Mouse (Mus musculus) embryonic facial prominence, embryonic 15.5 days (tissue): Measurements from ENCODE around the gene Cyb5rl. TPM values are rescaled to one million over a fixed set of nuclear protein-coding genes. Genes with fewer than 3 reads are reported as not detected.

Experiments
- ATAC-seq: fragments of 200-750 bp; cut with Nextera tagmentation; 2 replicates; pipeline ENCODE4 v1.8.0; 2017; ENCODE audit warnings: low read depth, moderate TSS enrichment; ENCODE audit not compliant: insufficient number of reproducible peaks, low FRiP score, low TSS enrichment
- H3K27ac ChIP-seq: fragments of 300-500 bp; sonication (generic); replicated peaks from 2 replicates; pipeline ENCODE4 v1.5.1; 2015; ENCODE audit warnings: mild to moderate bottlenecking, inconsistent platforms
- H3K27me3 ChIP-seq: fragments of 300-500 bp; sonication (generic); 2 replicates; pipeline ENCODE4 v1.6.1; 2015; ENCODE audit warnings: inconsistent platforms
- H3K36me3 ChIP-seq: fragments of 300-500 bp; sonication (generic); 2 replicates; pipeline ENCODE4 v1.6.1; 2015; ENCODE audit warnings: mild to moderate bottlenecking, inconsistent platforms
- H3K4me1 ChIP-seq: fragments of 300-500 bp; sonication (generic); 2 replicates; pipeline ENCODE4 v1.6.1; 2015; ENCODE audit warnings: inconsistent platforms
- H3K4me2 ChIP-seq: fragments of 300-500 bp; sonication (generic); replicated peaks from 2 replicates; pipeline ENCODE4 v1.6.1; 2015; ENCODE audit warnings: mild to moderate bottlenecking, inconsistent platforms
- H3K4me3 ChIP-seq: fragments of 300-500 bp; sonication (generic); replicated peaks from 2 replicates; pipeline ENCODE4 v1.5.1; 2015; ENCODE audit warnings: mild to moderate bottlenecking, inconsistent platforms
- H3K9ac ChIP-seq: fragments of 300-500 bp; sonication (generic); 2 replicates; pipeline ENCODE4 v1.6.1; 2015; ENCODE audit warnings: inconsistent platforms
- H3K9me3 ChIP-seq: fragments of 300-500 bp; sonication (generic); replicated peaks from 2 replicates; pipeline ENCODE4 v1.6.1; 2016; ENCODE audit warnings: inconsistent platforms
- WGBS: fragments of 180-500 bp; shearing (Covaris S2); methylation state at CpG from one replicate; pipeline ENCODE4 v1.1.7; 2015; 5-methylcytosine and 5-hydroxymethylcytosine counted together
- polyA plus RNA-seq: library from polyadenylated mRNA; unstranded; fragments of >200 nt; fragmentation: Nextera tagmentation; extraction: Ambion mirVana; gene quantifications from 2 replicates; pipeline ENCODE4 v1.2.1, GENCODE M21; 2015

Cyb5rl gene
- polyA plus RNA-seq = 7.6 and 8.2 TPM in 2 replicates

DNA sequence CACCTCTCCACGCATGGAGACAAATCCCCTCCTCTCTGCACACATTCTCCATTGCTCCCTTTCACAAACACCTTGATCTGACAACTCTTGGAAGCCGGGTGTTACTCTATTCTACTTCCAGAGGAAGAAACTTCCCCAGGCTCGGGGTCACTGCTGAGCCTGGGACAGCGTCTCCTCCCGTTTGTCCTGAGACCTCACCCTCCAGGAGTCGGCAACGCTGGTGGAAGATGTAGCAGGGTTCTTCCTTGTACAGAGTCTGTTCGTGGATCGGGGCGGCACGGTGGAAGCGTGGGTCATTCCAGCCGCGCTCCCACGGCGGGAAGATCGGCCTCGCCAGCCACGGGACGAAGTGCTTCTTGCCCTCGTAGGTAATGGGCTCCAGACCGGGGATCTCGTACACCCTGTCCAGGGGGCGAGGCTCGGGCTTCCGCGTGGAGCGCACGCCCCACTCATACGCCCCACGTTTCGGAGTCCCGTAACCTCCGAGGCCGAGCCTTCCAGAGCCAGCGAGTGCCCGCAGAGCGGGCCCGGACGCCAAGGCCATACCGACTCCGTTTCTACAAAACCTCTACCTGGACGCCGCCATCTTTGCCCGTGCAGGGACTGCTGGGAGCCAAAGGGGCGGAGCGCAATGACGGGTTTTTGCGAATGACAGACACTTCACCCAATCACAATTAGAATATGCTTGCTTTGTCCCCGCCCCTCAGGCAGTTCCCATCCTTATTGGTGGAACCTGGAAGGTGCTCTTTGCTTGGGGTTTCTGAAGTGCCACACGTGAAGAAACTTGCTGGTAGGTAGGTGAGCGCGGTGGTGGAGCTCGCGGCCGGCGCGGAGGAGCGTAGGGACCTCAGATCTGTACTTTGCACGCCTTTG is at the start of gene Cyb5rl, which contains the start of gene Mrpl37:
Gene Cyb5rl, plus strand, starts transcription at position 737 of the 873 bp plus-strand sequence.
Gene Mrpl37, minus strand, starts transcription at position 617 of the 873 bp plus-strand sequence.
- WGBS = under 1% methylated on average over 60 of the region's 60 CpGs
- peak; percentile 98 for ATAC-seq
- Histone ChIP-seq H3K4me2 (peak within 1 kb of the TSS; percentile 95), H3K36me3 (peaks cover 30% of the 10 kb centered on the region), H3K27me3 (no peaks in the 10 kb centered on the region; the same call in 1 of the 2 replicates), H3K4me1 (peaks cover 17% of the 10 kb centered on the region), H3K27ac (peak within 1 kb of the TSS; percentile 28), H3K9me3 (no peaks in the 10 kb centered on the region), H3K4me3 (peak within 1 kb of the TSS; percentile 87), H3K9ac (peak within 1 kb of the TSS; percentile 77)

DNA sequence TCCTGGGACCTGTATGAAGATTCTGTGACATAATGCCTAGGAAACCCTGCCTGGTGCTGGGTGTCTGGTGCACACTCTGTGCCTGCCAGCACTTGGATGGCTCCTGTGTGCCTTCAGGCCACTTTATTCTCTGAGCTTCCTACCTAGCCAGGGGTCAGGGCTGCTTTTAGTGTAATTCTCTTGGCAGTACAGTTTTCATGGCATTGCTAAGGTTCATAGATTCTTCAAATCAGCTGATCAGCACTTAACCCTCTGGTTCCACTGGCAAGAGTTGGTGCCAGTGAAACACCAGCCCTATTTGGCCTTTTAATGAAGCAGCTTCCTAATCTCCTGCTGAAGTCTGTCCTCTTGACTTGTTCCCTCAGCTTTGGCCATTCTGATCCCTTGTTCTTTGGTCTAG is 49.5 kb upstream of the Cyb5rl start:
- Histone ChIP-seq H3K27ac (0 out of 2 replicates have a peak overlapping the region, but pooled peaks have one; percentile 73), H3K27me3 (no peaks in the 10 kb centered on the region), H3K9ac (no peak overlapping the region), H3K4me1 (peaks cover 77% of the 10 kb centered on the region), H3K4me2 (no peak overlapping the region), H3K9me3 (no peaks in the 10 kb centered on the region), H3K4me3 (no peak overlapping the region), H3K36me3 (no peaks in the 10 kb centered on the region)
- no peak for ATAC-seq

DNA sequence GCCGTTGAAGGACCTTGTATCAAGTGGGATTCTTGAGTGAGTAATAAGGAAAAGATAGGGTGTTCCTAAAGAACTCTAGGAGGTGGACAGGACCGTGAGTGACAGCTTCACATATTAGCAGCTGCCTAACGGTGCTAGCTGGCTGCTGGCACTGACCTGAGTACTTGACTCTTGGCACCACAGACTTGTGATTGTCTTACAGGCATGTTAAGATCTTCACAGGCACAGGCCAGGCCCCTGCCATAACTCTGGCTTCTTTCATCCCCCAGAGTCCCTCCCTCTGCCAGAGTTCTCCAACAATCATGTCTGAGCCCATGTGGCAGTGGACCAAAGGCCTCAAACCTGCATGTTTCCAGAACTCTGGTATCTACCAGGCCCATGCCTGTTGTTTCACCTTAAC is 48.3 kb upstream of the Cyb5rl start:
- H3K27ac ChIP-seq = peak overlapping the region; percentile 61

DNA sequence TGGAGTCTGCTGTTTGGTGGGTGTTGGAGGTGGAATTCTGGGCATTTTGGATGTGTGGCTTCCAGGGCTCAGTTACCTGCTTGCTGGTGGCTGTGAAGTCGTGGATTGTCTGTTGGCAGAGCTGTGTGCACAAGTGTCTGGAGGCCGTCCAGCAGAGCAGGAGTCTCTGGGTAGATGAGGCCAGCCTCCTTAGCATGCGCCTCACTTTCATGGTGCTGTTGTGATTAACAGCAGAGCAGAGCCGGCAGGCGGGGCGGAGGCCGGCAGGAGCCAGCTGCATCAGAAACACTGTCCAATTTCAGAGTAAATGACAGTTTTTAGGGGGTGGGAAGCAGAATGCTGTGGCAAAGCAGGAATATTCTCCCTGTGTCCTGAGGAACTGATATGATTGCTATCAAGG is 47.8 kb upstream of the Cyb5rl start:
- WGBS = 21% methylated on average over 7 of the region's 7 CpGs
- ATAC-seq = no peak
- no peaks in the 10 kb centered on the region for H3K27me3 ChIP-seq
- peak overlapping the region; percentile 61 for H3K27ac ChIP-seq
- no peaks in the 10 kb centered on the region for H3K9me3 ChIP-seq
- H3K4me2 ChIP-seq = no peak overlapping the region
- H3K4me1 ChIP-seq = peaks cover 60% of the 10 kb centered on the region
- H3K4me3 ChIP-seq = no peak overlapping the region
- H3K9ac ChIP-seq = no peak overlapping the region
- H3K36me3 ChIP-seq = no peaks in the 10 kb centered on the region

More for the DNA sequence above, 48.3 kb upstream of the Cyb5rl start:
- no peaks in the 10 kb centered on the region for H3K27me3 ChIP-seq
- H3K4me2 ChIP-seq = no peak overlapping the region
- no peaks in the 10 kb centered on the region for H3K9me3 ChIP-seq
- no peak overlapping the region for H3K9ac ChIP-seq
- WGBS = 59% methylated on average over 3 of the region's 3 CpGs
- H3K36me3 ChIP-seq = no peaks in the 10 kb centered on the region
- no peak for ATAC-seq
- no peak overlapping the region for H3K4me3 ChIP-seq
- H3K4me1 ChIP-seq = peaks cover 65% of the 10 kb centered on the region

DNA sequence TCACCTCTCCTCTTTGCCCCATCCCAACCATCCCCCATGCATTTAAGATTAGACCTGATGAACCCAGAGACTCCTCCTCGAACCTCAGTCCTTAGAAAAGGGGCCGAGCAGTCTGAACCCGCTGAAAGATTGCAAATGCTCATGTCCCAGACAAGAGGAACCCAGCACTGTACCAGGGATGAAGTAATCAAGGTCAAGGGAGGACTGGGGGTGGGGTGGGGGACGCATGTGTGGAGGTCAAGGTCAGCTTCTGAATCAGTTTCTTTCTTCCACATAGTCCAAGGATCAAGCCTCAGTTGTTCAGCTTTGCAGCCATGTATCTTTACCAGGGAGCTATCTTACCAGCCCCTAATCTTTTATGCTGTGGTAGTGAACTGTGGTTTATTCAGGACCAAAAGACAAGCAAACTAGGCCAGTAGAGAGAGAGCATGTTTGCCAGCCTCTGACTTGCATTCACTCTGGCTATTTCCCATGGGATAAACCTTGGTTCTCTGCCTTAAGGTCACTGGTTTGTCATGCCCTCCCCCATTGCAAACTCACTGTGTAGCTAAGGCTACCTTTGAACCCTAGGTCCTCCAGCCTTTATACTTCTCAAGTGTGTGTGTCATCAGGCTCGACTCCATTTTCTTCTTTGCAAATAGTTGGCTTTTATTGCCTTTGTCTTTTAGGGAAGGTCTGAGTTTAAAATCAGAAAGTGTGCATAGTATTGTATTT is 46.3 kb upstream of the Cyb5rl start:
- Histone ChIP-seq H3K27ac (no peak overlapping the region), H3K9me3 (no peaks in the 10 kb centered on the region), H3K9ac (no peak overlapping the region), H3K36me3 (peaks cover 3% of the 10 kb centered on the region; the same call in 1 of the 2 replicates), H3K4me3 (no peak overlapping the region), H3K4me1 (peaks cover 48% of the 10 kb centered on the region), H3K4me2 (no peak overlapping the region), H3K27me3 (no peaks in the 10 kb centered on the region)
- ATAC-seq = no peak
- 68% methylated on average over 5 of the region's 5 CpGs for WGBS

DNA sequence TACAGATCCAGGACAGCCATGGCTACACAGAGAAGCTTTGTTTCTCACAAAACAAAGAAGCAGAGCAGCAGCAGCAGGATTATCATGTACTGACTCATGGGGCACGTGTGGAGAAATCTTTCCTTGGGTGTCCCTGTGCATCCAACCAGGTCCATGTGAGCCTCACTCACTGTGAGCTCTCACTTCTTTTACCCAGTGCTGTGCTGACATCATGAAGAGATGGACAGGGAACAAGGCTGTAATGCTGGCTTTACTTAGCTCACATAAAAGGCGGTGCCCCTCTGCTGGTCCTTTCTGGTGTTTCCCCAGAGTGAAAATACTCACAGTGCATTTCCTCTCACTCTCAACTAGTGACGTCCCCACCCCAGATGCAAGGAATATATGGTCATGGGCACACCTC is 45.3 kb upstream of the Cyb5rl start:
- Histone ChIP-seq H3K4me1 (peaks cover 37% of the 10 kb centered on the region), H3K9ac (no peak overlapping the region), H3K36me3 (peaks cover 3% of the 10 kb centered on the region; the same call in 1 of the 2 replicates), H3K4me3 (no peak overlapping the region), H3K4me2 (no peak overlapping the region), H3K9me3 (no peaks in the 10 kb centered on the region), H3K27ac (no peak overlapping the region), H3K27me3 (no peaks in the 10 kb centered on the region)
- WGBS = 62% methylated on average over 3 of the region's 3 CpGs
- ATAC-seq = no peak

DNA sequence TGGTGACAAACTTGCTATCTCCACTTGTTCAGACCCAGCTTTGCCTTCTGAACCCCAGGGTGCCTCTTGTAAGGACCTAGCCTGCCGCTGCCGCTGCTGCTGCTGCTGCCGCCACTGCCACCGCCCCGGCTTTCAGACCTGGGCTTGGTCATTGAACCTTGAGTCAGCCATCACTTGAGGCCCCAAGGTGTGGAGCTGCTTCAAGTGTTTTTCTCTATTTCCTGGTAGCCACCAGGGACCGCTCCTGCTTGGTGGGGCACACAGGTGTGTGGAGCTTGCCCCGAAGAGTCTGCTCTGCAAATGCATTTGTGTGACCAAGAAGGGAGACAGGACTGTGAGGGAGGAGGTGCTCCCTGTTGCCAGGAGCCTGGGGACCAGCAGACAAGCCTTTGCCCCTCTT is 41.9 kb upstream of the Cyb5rl start:
- WGBS = 83% methylated on average over 7 of the region's 7 CpGs
- peaks cover 22% of the 10 kb centered on the region for H3K36me3 ChIP-seq

DNA sequence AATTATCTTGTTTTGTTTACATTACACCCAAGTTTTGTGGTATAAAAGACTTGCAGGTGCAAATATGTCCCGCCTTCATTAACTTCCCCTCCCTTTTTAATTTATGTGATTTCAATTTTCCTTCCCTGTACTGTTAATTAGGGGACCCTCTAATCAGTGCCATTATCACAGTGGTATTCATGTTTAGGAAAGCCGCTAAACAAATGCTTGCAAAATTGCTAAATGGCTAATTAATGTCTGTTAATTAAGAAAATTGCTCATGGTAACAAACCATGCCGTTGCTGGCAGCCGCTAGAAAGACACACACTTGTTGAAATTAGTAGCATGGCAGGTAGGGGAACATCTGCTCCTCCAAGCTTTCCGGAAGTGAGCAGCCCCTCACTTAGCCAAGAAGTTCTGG is 41.4 kb upstream of the Cyb5rl start:
- peaks cover 18% of the 10 kb centered on the region; the same call in 1 of the 2 replicates for H3K4me1 ChIP-seq
- H3K9ac ChIP-seq = no peak overlapping the region; the same call in 1 of the 2 replicates
- no peak overlapping the region for H3K4me3 ChIP-seq
- no peaks in the 10 kb centered on the region for H3K27me3 ChIP-seq
- no peak overlapping the region for H3K4me2 ChIP-seq
- ATAC-seq = no peak
- H3K27ac ChIP-seq = no peak overlapping the region
- H3K9me3 ChIP-seq = no peaks in the 10 kb centered on the region
- 72% methylated on average over 5 of the region's 5 CpGs for WGBS
- peaks cover 23% of the 10 kb centered on the region for H3K36me3 ChIP-seq

More for the DNA sequence above, 41.9 kb upstream of the Cyb5rl start:
- Histone ChIP-seq H3K4me2 (no peak overlapping the region), H3K9me3 (no peaks in the 10 kb centered on the region), H3K4me3 (no peak overlapping the region), H3K4me1 (peaks cover 18% of the 10 kb centered on the region; the same call in 1 of the 2 replicates), H3K27ac (no peak overlapping the region), H3K27me3 (no peaks in the 10 kb centered on the region), H3K9ac (no peak overlapping the region)
- no peak for ATAC-seq

DNA sequence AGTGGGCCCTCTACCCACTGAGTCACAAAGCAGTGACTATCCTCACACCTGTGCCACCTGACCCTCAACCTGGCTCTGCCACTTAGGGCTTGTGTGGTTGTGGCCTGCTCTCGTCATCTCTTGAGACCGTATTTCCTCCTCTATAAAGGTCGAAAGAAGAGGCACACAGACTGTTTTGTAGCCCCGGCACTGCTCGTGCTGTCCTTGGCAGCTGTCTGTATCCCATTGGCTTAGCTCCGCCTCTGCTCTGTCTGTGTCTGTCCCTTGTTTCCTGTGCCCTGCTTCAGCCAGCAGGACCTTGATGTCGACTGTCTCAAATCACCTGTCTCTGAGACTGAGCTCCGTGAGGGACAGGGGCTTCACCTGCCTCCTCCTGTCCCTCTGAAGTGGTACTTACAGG is 40.3 kb upstream of the Cyb5rl start:
- 47% methylated on average over 8 of the region's 8 CpGs for WGBS
- H3K9ac ChIP-seq = no peak overlapping the region
- H3K4me2 ChIP-seq = no peak overlapping the region
- no peaks in the 10 kb centered on the region for H3K9me3 ChIP-seq
- no peak overlapping the region for H3K4me3 ChIP-seq
- ATAC-seq = no peak
- H3K27me3 ChIP-seq = no peaks in the 10 kb centered on the region
- no peak overlapping the region for H3K27ac ChIP-seq
- H3K4me1 ChIP-seq = peaks cover 13% of the 10 kb centered on the region; the same call in 1 of the 2 replicates
- H3K36me3 ChIP-seq = peaks cover 34% of the 10 kb centered on the region

DNA sequence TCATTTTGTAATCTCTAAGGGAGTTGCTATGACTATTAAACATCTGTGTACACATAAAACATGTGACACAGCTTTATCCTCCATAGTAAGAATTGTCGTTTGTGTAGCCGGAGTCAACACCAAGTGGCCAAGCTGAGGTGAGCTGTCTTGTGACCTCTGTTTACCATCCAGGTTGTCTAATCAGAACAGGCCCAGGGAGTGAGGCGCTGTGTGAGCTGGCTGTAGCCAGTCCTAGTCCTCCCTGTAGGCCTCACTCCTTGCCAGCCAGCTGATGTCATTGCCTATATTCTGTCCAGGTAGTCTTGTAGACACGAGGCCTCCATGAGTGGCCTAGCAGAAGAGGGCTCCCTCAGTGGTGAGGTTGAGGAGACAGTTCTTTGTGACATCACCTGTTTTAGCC is 31.1 kb upstream of the Cyb5rl start:
- Histone ChIP-seq H3K9me3 (no peaks in the 10 kb centered on the region), H3K36me3 (peaks cover 93% of the 10 kb centered on the region), H3K4me2 (no peak overlapping the region), H3K4me1 (no peaks in the 10 kb centered on the region), H3K9ac (no peak overlapping the region), H3K27ac (no peak overlapping the region; the same call in 1 of the 2 replicates), H3K4me3 (no peak overlapping the region), H3K27me3 (no peaks in the 10 kb centered on the region)
- 90% methylated on average over 4 of the region's 4 CpGs for WGBS
- ATAC-seq = no peak

DNA sequence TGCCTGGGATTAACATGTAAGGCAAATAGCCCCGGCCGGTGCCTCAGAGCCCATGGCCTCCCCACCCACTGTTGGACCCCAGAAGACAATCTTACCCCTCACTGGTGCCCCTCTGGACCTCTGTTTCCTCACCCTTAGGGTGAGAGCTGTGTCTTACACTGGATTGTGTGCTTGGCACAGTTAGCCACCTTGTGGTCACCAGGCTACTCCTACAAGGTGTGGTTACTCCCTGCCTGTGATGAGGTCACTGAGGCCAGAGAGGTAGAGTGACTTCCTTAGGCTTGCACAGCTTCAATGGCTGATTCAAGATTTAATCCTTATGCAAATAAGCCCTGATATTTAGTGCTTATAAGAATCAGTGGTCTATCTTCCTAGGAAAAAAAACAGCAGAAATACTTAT is 29.8 kb upstream of the Cyb5rl start:
- Histone ChIP-seq H3K4me1 (no peaks in the 10 kb centered on the region), H3K9me3 (no peaks in the 10 kb centered on the region), H3K9ac (no peak overlapping the region), H3K4me3 (no peak overlapping the region), H3K27ac (no peak overlapping the region), H3K27me3 (no peaks in the 10 kb centered on the region), H3K36me3 (peaks cover 94% of the 10 kb centered on the region), H3K4me2 (no peak overlapping the region)
- 89% methylated on average over 2 of the region's 2 CpGs for WGBS
- no peak for ATAC-seq
